Mouse (Mus musculus) embryonic fibroblast, embryonic 13.5 days (primary cell): ENCODE measurements at regions not wholly inside any gene's neighbourhood (a gene's known extent, or its start where the extent isn't known, plus 50 kb on each side); places are given as distances from the start of the nearest gene placed in this dataset.

Source experiments
- CTCF ChIP-seq: IDR thresholded peaks from 2 replicates; pipeline ENCODE4 v1.5.1; 2011; ENCODE audit warnings: mild to moderate bottlenecking, control low read depth, low read length, moderate library complexity, borderline replicate concordance; ENCODE audit not compliant: insufficient read depth
- POLR2A ChIP-seq: IDR thresholded peaks from 2 replicates; pipeline ENCODE4 v1.6.1; 2011; ENCODE audit warnings: low read depth, mild to moderate bottlenecking, control low read depth, low read length, moderate library complexity

- no peak for TF ChIP-seq POLR2A
- TF ChIP-seq CTCF, result no peak
Observed at GRCm38 (mm10) chr7:137913551-137914105, 476.2 kb downstream of the Glrx3 start.
